Mouse (Mus musculus): ENCODE results near the gene Thrb. TPM values are rescaled to one million over a fixed set of nuclear protein-coding genes. Genes with fewer than 3 reads are reported as not detected.

Thrb gene
- polyA plus RNA-seq, 1 experiment from 2014 or later = 7.8 TPM

DNA sequence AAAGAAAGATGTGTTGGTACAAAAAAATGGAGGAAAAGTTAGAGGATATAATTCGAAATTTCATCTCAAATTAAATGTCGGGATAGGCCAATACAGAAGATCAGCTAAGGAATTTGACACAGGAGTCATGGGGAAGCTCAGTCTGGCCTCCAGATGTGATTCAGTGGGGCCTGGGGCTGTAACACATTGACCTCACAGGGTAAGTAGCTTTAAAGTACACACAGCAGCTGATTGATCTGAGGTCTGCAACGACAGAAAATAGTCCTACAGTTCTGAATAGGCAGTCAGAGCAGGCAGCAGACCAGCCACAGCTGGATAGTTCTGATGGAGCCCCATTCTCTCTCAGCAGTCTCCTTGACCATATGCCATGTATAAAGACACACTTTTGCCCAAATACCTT is 80.8 kb downstream of the Thrb start:
- ChIA-PET CTCF (no interaction called here), POLR2A (no interaction called here)
- no peaks in the 10 kb centered on the region for H3K27me3 ChIP-seq
- in situ Hi-C loops (cut with MboI; ENCODE audit: low pct_unique_long_range_greater_than_20kb) = no loop called here
- TF ChIP-seq CTCF (IDR thresholded peaks at IDR 0.05) = no peak
- DNase-seq (ENCODE audit: low read depth, low spot score) (no peak), ATAC-seq (no peak)

- ChIA-PET CTCF (no interaction called here), POLR2A (no interaction called here)
- DNase-seq (ENCODE audit: low read depth, low spot score) (no peak), ATAC-seq (no peak)
- TF ChIP-seq CTCF (IDR thresholded peaks at IDR 0.05) = no peak
- no peaks in the 10 kb centered on the region for H3K27me3 ChIP-seq
- in situ Hi-C loops (cut with MboI; ENCODE audit: low pct_unique_long_range_greater_than_20kb) = no loop called here
Measured at GRCm38 (mm10) chr14:17742264-17742663, 82.2 kb downstream of the Thrb start.

DNA sequence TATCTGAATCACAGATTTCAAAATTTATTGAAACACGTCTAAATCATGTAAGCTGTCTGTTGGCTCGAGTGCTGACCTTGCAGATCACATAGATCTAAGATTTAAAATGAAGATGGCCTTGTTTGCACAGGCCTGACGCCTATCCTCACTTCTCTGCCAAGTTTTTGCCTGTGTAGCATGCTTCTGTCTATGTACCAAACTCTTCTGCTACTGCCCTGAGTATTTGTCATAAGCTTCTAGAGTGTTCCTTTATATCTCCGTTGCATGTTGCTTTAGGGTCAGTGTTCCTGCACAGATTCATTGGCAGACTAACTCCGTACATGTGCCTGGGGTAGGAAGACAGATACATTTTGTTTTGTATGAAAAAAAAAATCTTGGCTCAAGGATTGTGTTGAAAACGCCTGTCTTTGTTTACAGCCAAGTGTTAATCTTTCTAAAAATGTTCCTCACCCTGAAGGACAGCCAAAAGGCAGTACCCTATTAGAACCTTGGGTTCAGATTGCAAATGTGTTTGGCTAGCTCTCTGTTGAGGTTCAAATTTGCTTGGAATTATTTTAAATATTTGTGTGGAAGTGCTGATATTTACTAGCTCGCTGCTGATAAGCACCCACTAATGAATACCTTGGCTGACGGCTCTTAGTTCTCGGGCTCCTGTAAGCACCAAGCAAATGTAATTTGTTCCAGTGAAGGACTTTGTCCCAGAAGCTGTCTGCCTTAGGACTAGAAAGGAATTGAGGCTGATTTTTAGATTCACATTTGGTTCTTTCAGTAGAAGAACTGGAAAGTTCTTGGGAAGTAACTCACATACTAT is 83.0 kb downstream of the Thrb start:
- POLR2A ChIA-PET = no interaction called here
- no peaks in the 10 kb centered on the region for H3K27me3 ChIP-seq
- in situ Hi-C loops (cut with MboI; ENCODE audit: low pct_unique_long_range_greater_than_20kb) = no loop called here
- CTCF ChIA-PET = interaction anchor here (0.8 kb wide), 1 partner anchor 11 kb away, joined by 4 read pairs; no protein-coding TSS in a partner anchor
- no peak for TF ChIP-seq CTCF (IDR thresholded peaks at IDR 0.05)
- DNase-seq (ENCODE audit: low read depth, low spot score) = no peak
- no peak for ATAC-seq

GRCm38 (mm10) chr14:17743713-17744158 is 83.7 kb downstream of the Thrb start:
- in situ Hi-C loops (cut with MboI; ENCODE audit: low pct_unique_long_range_greater_than_20kb) = no loop called here
- ChIA-PET POLR2A (no interaction called here), CTCF (interaction anchor here (0.8 kb wide), 1 partner anchor 10 kb away, joined by 4 read pairs; no protein-coding TSS in a partner anchor)
- DNase-seq (ENCODE audit: low read depth, low spot score) (no peak), ATAC-seq (no peak)
- no peak for TF ChIP-seq CTCF (IDR thresholded peaks at IDR 0.05)
- no peaks in the 10 kb centered on the region for H3K27me3 ChIP-seq

GRCm38 (mm10) chr14:17747922-17748321 is 87.9 kb downstream of the Thrb start:
- no peak for ATAC-seq
- DNase-seq (ENCODE audit: low read depth, low spot score) = no peak
- in situ Hi-C loops (cut with MboI; ENCODE audit: low pct_unique_long_range_greater_than_20kb) = no loop called here
- no peaks in the 10 kb centered on the region for H3K27me3 ChIP-seq
- ChIA-PET POLR2A (no interaction called here), CTCF (interaction anchor here (1.2 kb wide), 1 partner anchor 11 kb away, joined by 3 read pairs; no protein-coding TSS in a partner anchor)
- no peak for TF ChIP-seq CTCF (IDR thresholded peaks at IDR 0.05)

DNA sequence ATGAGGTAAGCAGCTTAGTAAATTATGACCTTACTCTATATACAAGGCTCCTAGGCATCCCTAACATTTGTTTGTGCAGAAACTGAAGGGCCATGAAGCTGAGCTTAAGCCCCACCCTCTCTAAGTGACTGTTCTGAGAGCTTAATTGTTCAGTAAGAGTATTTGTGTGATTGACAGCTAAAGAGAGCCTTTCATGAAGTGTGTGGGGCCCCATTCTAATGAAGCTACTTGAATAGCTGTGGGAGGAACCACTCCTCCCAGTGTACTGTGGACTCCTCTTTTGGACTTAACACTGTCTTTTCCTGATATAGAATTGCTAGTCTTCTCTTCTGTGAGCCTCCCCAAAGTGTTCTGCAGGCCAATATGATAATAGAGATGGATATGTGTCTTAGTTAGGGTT is 88.9 kb downstream of the Thrb start:
- POLR2A ChIA-PET = no interaction called here
- ATAC-seq (no peak), DNase-seq (ENCODE audit: low read depth, low spot score) (no peak)
- TF ChIP-seq CTCF (IDR thresholded peaks at IDR 0.05) = no peak
- no peaks in the 10 kb centered on the region for H3K27me3 ChIP-seq
- in situ Hi-C loops (cut with MboI; ENCODE audit: low pct_unique_long_range_greater_than_20kb) = no loop called here
- CTCF ChIA-PET = no interaction called here

- POLR2A ChIA-PET = no interaction called here
- DNase-seq (ENCODE audit: low read depth, low spot score) = no peak
- CTCF ChIA-PET = no interaction called here
- in situ Hi-C loops (cut with MboI; ENCODE audit: low pct_unique_long_range_greater_than_20kb) = no loop called here
- TF ChIP-seq CTCF (IDR thresholded peaks at IDR 0.05) = no peak
- no peak for ATAC-seq
- H3K27me3 ChIP-seq = no peaks in the 10 kb centered on the region
Measured at GRCm38 (mm10) chr14:17751911-17752310, 91.8 kb downstream of the Thrb start.

DNA sequence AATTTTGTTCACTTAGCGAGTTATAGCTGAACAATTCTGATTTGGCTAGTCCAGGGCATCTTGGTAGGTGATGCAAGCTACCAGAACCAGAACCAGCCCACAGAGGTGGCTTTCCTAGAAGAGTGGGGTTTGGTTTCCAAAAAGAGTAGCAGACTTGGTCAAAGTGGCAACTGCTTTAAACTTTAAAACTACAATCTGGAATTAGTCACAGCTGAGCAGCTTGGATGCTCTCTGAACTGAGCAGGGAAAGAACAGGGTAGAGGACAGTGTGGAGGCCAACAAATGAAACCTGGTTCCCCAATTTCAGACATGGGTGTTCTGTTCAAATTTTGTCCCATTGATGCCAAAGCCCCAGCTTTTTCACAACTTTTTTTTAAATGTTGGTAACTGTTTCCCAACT is 93.4 kb downstream of the Thrb start:
- H3K27me3 ChIP-seq = no peaks in the 10 kb centered on the region
- in situ Hi-C loops (cut with MboI; ENCODE audit: low pct_unique_long_range_greater_than_20kb) = no loop called here
- ChIA-PET CTCF (interaction anchor here (1.1 kb wide), 1 partner anchor 10 kb away, joined by 4 read pairs; no protein-coding TSS in a partner anchor), POLR2A (no interaction called here)
- ATAC-seq (no peak), DNase-seq (ENCODE audit: low read depth, low spot score) (no peak)
- no peak for TF ChIP-seq CTCF (IDR thresholded peaks at IDR 0.05)

DNA sequence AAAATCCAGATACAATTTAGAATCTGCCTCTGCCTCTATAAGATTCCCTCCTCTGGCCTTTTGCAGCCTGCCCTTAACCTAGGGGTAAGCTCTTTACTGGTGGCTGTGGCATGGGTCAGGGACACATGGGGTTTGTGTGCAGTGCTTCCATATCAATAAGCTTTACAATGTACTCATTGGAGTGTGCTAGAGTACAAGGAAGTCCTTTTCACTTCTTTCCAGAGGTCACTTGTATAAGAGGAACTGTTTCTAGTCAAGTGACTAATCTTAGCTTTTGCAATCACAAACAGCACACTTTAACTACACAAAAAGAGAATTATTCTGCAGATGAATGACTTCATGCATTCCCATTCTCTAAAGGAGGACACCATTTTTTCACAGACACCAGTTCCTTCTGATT is 96.7 kb downstream of the Thrb start:
- H3K27me3 ChIP-seq = no peaks in the 10 kb centered on the region
- ChIA-PET CTCF (no interaction called here), POLR2A (no interaction called here)
- ATAC-seq = no peak
- in situ Hi-C loops (cut with MboI; ENCODE audit: low pct_unique_long_range_greater_than_20kb) = no loop called here
- no peak for TF ChIP-seq CTCF (IDR thresholded peaks at IDR 0.05)
- no peak for DNase-seq (ENCODE audit: low read depth, low spot score)

DNA sequence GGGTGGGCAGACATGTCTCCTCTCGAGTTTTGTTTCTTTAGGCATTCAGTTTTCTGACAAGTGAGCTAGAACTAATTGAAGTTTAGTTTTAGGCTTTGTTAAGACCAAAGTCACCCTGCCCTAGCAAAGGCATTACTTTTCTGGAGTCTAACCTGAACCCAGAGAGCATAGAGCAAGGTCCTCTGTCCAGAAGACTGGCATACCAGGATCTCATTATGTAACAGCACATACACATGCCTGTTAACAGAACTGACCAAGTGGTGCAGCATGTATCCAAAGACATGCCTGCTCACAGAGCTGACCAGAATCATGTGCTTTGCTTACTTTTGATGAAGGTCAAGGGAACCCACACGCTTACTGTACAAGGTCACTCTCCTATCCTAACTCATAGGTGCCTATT is 107.9 kb downstream of the Thrb start:
- ChIA-PET CTCF (interaction anchor here (1.3 to 1.7 kb wide), 2 partner anchors 8 to 10 kb away, joined by 3 read pairs; no protein-coding TSS in a partner anchor), POLR2A (no interaction called here)
- ATAC-seq (no peak), DNase-seq (ENCODE audit: low read depth, low spot score) (no peak)
- in situ Hi-C loops (cut with MboI; ENCODE audit: low pct_unique_long_range_greater_than_20kb) = no loop called here
- no peaks in the 10 kb centered on the region for H3K27me3 ChIP-seq
- TF ChIP-seq CTCF (IDR thresholded peaks at IDR 0.05) = no peak

DNA sequence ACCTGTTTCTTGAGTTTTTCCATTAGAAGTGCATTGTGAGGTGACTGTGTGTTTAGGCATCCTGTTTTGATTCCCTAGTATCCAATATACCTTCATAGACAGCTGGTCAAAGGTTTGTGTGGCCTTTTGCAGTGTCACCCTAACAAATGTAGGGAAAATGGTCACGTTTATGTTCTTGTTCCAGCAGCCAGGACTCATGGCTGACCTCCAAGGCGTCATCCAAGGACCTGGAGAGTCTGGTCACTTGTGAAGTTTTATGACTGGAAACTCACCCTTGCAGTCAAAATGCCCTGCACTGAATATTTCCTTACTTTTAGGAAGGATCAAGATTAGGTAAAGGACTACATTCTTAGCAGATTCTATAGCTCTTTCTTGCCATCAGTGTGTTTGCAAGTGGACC is 114.3 kb downstream of the Thrb start:
- H3K27me3 ChIP-seq = no peaks in the 10 kb centered on the region
- TF ChIP-seq CTCF (IDR thresholded peaks at IDR 0.05) = no peak
- DNase-seq (ENCODE audit: low read depth, low spot score) = no peak
- CTCF ChIA-PET = interaction anchor here (1.2 kb wide), 1 partner anchor 94 kb away, joined by 3 read pairs; no protein-coding TSS in a partner anchor
- POLR2A ChIA-PET = no interaction called here
- in situ Hi-C loops (cut with MboI; ENCODE audit: low pct_unique_long_range_greater_than_20kb) = no loop called here
- ATAC-seq = no peak

Measured in Patski (cell line).